Mouse (Mus musculus): ENCODE results near the gene Gm3047.
"Not testable (repeated sequence)": the region's sequence is repeated elsewhere in the genome, so short reads cannot be mapped to it uniquely, and the experiment has no call there.

The Gm3047 gene

GRCm38 (mm10) chr14:4555105-4555504 lies at the start of gene Gm3047:
Gene Gm3047, plus strand, starts transcription at chr14:4555405.
- not testable (repeated sequence) for DNase-seq (ENCODE audit: low spot score)
